Mouse (Mus musculus): ENCODE measurements around the gene Cand2.

DNA sequence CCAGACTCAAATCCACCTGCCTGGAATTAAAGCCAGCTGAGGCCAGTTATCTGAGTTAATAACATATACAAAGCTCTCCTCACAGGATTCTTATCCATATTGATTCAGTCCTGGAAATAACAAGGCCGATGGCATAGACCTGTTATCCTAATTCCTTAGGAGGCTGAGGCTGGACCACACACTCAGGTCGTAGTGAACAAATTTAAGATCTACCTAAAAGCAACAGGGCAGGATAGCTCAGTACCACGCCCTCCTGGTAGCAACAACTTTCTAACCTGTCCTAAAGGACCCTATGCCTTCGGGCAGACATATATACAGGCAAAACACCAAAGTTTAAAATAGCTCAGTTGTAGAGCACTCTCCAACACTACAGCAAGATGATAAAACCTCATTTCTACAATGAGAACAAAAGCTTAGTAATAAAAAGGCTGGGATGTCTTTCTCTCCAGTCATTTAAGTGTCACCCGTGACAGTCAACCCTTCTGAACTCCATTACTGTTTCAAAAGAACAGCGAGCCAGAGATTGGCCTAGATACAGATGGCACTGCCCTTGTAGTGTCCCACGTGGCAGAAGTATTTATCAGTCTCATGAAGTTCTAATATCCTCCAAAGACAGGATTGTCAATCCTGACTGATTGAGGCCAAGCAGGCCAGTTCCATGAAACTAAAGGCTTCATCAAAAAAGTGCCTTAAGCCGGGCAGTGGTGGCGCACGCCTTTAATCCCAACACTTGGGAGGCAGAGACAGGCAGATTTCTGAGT, 30.3 kb downstream of the Cand2 start:
- TF ChIP-seq CTCF (IDR thresholded peaks at IDR 0.05; ENCODE audit: control insufficient read depth, insufficient read depth, low read length) (no peak), POLR2A (IDR thresholded peaks at IDR 0.05; ENCODE audit: borderline replicate concordance, control insufficient read depth, low read depth, low read length) (no peak)

Data from bone marrow, adult 2 months (tissue).